Mouse (Mus musculus) stomach, embryonic 14.5 days (tissue): Measurements from ENCODE around the gene Tmem174. TPM values are rescaled to one million over a fixed set of nuclear protein-coding genes. Genes with fewer than 3 reads are reported as not detected.
A peak's percentile ranks its signal among the peaks of the same experiment; 100 is the strongest.

Experiments used
- ATAC-seq: fragments of 200-750 bp; cut with Nextera tagmentation; 2 replicates; pipeline ENCODE4 v1.8.0; 2017; ENCODE audit warnings: low read depth, moderate TSS enrichment; ENCODE audit not compliant: insufficient number of reproducible peaks, insufficient read depth, low FRiP score
- H3K27ac ChIP-seq: fragments of 300-500 bp; sonication (generic); 2 replicates; pipeline ENCODE4 v1.5.1; 2014; ENCODE audit warnings: mild to moderate bottlenecking, low read length, moderate library complexity, mixed read lengths
- H3K27me3 ChIP-seq: fragments of 300-500 bp; sonication (generic); 2 replicates; pipeline ENCODE4 v1.6.1; 2014; ENCODE audit warnings: low read length, control low read depth, mixed read lengths; ENCODE audit not compliant: control insufficient read depth, insufficient read depth
- H3K36me3 ChIP-seq: fragments of 300-500 bp; sonication (generic); 2 replicates; pipeline ENCODE4 v1.6.1; 2014; ENCODE audit warnings: mild to moderate bottlenecking, control low read depth, low read length, moderate library complexity, mixed read lengths; ENCODE audit not compliant: control insufficient read depth, insufficient read depth
- H3K4me1 ChIP-seq: fragments of 300-500 bp; sonication (generic); 2 replicates; pipeline ENCODE4 v1.6.1; 2014; ENCODE audit warnings: low read length, control low read depth, mixed read lengths; ENCODE audit not compliant: control insufficient read depth, insufficient read depth
- H3K4me2 ChIP-seq: fragments of 300-500 bp; sonication (generic); replicated peaks from 2 replicates; pipeline ENCODE4 v1.6.1; 2014; ENCODE audit warnings: low read depth, low read length, control low read depth
- H3K4me3 ChIP-seq: fragments of 300-500 bp; sonication (generic); 2 replicates; pipeline ENCODE4 v1.5.1; 2014; ENCODE audit warnings: low read depth, low read length, control low read depth
- H3K9ac ChIP-seq: fragments of 300-500 bp; sonication (generic); replicated peaks from 2 replicates; pipeline ENCODE4 v1.6.1; 2014; ENCODE audit warnings: low read depth, mild to moderate bottlenecking, control low read depth, low read length, moderate library complexity, mixed read lengths
- H3K9me3 ChIP-seq: fragments of 300-500 bp; sonication (generic); 2 replicates; pipeline ENCODE4 v1.6.1; 2016; ENCODE audit warnings: low read depth, low read length, control low read depth; ENCODE audit not compliant: control insufficient read depth
- WGBS: fragments of 180-500 bp; shearing (Covaris S2); extraction: QIAGEN DNeasy Blood & Tissue Kit; methylation state at CpG from one replicate; pipeline ENCODE4 v1.1.7; 2014; 5-methylcytosine and 5-hydroxymethylcytosine counted together
- polyA plus RNA-seq: library from polyadenylated mRNA; unstranded; fragments of >200 nt; fragmentation: Nextera tagmentation; extraction: Ambion mirVana; gene quantifications from 2 replicates; pipeline ENCODE4 v1.2.1, GENCODE M21; 2014

The Tmem174 gene
- polyA plus RNA-seq, 1 experiment from 2014 or later = not detected

DNA sequence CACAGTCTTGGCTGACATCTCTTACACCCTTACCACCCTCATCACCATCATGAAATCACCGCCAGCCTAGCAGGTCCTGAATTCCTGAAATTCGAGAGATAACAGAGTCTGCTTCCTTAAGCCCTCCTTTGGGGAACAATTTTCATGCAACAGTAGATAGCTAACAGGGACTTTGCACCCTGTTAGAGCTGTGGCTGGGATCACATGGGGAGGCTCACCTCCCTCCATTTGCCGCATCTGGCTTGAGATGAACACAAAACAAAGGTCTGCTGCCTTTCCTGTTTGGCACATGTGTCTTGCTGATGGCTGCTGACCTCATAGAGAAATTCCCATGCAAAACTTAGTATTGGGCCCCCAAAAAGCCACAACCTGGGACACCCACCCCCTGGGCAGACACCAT lies 30.1 kb upstream of the Tmem174 start:
- ATAC-seq = no peak
- H3K4me2 ChIP-seq = no peak overlapping the region
- 66% methylated on average over 3 of the region's 3 CpGs for WGBS
- H3K27me3 ChIP-seq = no peaks in the 10 kb centered on the region
- H3K4me1 ChIP-seq = no peaks in the 10 kb centered on the region
- H3K27ac ChIP-seq = no peak overlapping the region
- no peaks in the 10 kb centered on the region for H3K9me3 ChIP-seq
- no peak overlapping the region for H3K9ac ChIP-seq
- no peak overlapping the region for H3K4me3 ChIP-seq
- no peaks in the 10 kb centered on the region for H3K36me3 ChIP-seq

DNA sequence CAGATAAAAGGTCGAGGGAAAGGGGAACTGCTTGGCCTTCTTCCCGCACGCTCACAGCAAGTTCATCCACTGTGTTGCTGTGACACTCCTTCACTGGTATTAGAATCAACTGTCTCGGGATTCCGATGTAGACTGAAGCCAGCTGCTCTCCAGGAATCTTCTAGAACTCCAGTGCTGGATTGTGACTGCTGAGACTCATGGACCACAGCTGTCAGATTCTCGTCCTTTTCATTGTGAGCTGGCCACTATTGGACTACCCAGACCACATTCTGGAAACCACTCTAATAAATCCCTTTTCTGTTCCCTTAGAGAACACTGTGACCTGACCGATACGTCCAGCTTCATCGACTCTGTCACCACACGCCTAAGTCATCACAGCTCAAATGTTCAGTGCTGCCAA lies 28.0 kb upstream of the Tmem174 start:
- H3K4me3 ChIP-seq = no peak overlapping the region
- no peak for ATAC-seq
- WGBS = 75% methylated on average over 10 of the region's 10 CpGs
- H3K36me3 ChIP-seq = no peaks in the 10 kb centered on the region
- no peaks in the 10 kb centered on the region for H3K27me3 ChIP-seq
- H3K4me2 ChIP-seq = no peak overlapping the region
- no peak overlapping the region for H3K27ac ChIP-seq
- no peak overlapping the region for H3K9ac ChIP-seq
- H3K9me3 ChIP-seq = no peaks in the 10 kb centered on the region
- no peaks in the 10 kb centered on the region for H3K4me1 ChIP-seq

DNA sequence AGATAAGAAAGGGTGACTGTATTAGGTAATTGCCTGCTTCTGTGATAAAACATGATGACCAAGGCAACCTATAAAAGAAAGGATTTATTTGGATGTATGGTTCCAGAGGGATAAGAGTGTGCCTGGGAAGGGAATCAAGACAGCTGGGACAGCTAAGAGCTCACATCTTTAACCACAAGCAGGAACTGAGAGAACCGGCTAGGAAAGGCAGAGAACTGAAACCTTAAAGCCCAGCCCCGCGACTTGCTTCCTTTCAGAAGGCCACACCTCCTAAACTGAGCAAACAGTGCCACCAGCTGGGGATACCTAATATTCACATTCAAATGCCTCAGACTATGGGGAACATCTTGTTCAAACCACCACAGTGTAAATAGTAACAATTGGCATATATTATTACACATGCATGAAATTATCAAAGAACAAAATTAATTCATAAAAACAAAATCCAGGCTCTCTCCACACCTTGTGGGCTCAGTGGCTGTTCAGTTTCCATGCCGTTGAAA lies 25.0 kb upstream of the Tmem174 start:
- ATAC-seq = no peak
- WGBS = 85% methylated on average over 4 of the region's 4 CpGs

DNA sequence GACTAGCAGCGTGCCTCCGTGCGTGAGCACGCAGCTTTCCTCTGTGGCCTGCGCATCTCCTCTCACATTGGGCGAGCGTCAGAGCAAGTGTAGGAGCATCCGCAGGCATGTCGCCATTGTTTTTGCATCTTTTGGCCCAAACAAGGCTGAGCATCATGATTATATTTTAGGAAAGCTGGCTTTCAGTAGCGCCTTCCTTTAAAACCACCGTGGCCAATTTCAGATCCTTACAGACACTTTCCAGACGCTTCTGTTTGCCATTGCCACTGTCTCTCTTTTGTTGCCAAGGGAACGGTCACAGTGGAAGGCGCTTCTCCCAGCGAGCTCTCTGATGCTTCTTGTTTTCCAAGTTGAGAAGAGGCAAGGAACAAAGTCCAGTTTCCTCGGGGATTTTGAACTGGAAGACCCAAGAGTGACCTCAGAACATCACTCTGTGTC lies 18.8 kb upstream of the Tmem174 start:
- no peaks in the 10 kb centered on the region for H3K27me3 ChIP-seq
- no peak overlapping the region for H3K9ac ChIP-seq
- 86% methylated on average over 16 of the region's 16 CpGs for WGBS
- ATAC-seq = no peak
- H3K36me3 ChIP-seq = no peaks in the 10 kb centered on the region
- peaks cover 25% of the 10 kb centered on the region for H3K4me1 ChIP-seq
- H3K9me3 ChIP-seq = no peaks in the 10 kb centered on the region
- H3K4me2 ChIP-seq = no peak overlapping the region
- H3K27ac ChIP-seq = no peak overlapping the region
- H3K4me3 ChIP-seq = no peak overlapping the region

More for the DNA sequence above, 25.0 kb upstream of the Tmem174 start:
- H3K4me2 ChIP-seq = no peak overlapping the region
- no peak overlapping the region for H3K4me3 ChIP-seq
- H3K9ac ChIP-seq = no peak overlapping the region
- no peak overlapping the region for H3K27ac ChIP-seq
- no peaks in the 10 kb centered on the region for H3K4me1 ChIP-seq
- H3K27me3 ChIP-seq = no peaks in the 10 kb centered on the region
- H3K9me3 ChIP-seq = no peaks in the 10 kb centered on the region
- no peaks in the 10 kb centered on the region for H3K36me3 ChIP-seq

DNA sequence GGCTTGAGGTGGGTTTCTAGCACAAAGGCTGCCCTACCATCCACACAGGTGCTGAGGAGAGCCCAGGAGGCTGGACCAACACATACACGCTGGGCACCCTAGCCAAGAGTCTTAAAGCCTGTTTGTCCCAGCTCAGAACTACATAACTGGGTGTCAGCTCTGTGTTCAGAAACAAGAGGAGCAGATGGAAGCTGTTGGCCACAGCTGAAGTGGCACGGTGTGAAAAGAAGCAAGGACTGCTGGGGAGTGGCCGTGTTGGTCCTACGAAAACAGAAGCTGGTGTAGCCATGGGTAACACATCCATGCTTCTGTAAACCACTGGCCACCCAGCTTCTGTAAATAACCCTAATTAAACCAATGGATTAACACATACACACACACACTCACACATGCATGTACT lies 18.1 kb upstream of the Tmem174 start:
- Histone ChIP-seq H3K27ac (no peak overlapping the region), H3K4me3 (no peak overlapping the region), H3K27me3 (no peaks in the 10 kb centered on the region), H3K9me3 (no peaks in the 10 kb centered on the region), H3K36me3 (no peaks in the 10 kb centered on the region), H3K4me2 (no peak overlapping the region), H3K4me1 (peaks cover 25% of the 10 kb centered on the region), H3K9ac (no peak overlapping the region)
- ATAC-seq = no peak
- 88% methylated on average over 4 of the region's 4 CpGs for WGBS

DNA sequence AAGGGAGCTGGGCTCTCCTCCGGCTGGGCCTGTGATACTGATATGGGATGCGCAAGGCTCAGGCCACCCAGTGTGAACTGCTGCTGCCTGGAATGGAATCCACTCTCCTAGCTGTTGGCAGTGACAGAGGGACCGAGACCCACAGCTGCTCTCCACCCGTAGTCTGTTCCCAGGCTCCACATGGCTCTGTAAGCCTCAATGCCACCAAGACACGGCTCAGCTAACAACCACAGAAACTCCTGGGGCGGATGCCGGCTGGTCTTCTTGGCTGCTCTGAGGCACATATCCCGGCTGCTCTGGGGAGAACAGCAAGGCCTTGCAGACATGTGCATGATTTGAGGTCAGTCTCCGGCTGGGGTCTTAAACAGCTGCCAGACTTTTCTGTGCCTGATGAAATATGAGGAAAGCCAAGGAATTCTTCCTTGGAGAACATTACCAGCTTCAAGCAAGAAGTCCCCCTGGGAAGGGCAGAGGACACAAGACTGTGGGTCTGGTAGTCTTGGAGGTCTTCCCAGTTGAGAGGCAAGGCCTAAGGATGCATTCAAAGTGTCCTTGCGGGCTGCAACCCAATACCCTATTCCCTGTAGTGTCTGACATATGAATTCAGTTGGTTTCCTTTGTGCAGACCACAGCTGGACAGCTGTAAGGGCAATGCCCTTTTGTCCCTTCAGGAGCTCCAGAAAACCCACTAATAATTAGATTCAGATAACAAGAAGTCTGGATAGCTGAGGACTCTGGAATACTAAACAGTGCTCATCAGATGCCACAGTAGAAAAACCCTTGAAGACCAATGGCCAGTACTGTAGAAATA lies 17.1 kb upstream of the Tmem174 start:
- no peak for ATAC-seq
- peaks cover 25% of the 10 kb centered on the region for H3K4me1 ChIP-seq
- H3K27me3 ChIP-seq = no peaks in the 10 kb centered on the region
- no peak overlapping the region for H3K4me3 ChIP-seq
- H3K36me3 ChIP-seq = no peaks in the 10 kb centered on the region
- H3K9me3 ChIP-seq = no peaks in the 10 kb centered on the region
- H3K27ac ChIP-seq = peak overlapping the region; percentile 79; the same call in 1 of the 2 replicates
- no peak overlapping the region for H3K4me2 ChIP-seq
- WGBS = 63% methylated on average over 10 of the region's 10 CpGs
- no peak overlapping the region for H3K9ac ChIP-seq

DNA sequence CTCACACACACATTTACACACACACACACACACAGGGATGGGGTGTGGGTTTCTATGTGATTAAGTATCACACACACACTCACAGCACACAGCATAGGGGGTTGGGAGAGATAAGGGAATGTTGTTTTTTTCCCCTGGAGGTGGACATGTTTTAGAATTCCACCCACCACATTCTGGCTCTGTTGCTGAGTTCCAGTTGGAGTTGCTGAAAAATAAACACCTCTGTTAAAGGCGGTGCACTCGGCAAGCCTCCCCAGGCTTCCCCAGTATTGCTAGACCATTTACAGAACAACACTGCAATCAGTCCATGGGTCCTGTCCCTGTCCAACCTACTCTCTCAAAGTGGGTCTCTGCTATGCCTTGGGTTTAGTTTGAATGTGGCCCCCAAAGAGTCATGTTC lies 15.0 kb upstream of the Tmem174 start:
- WGBS = 46% methylated on average over 2 of the region's 2 CpGs
- H3K9ac ChIP-seq = no peak overlapping the region
- H3K4me3 ChIP-seq = no peak overlapping the region
- H3K27ac ChIP-seq = no peak overlapping the region
- no peak overlapping the region for H3K4me2 ChIP-seq
- no peak for ATAC-seq
- peaks cover 25% of the 10 kb centered on the region for H3K4me1 ChIP-seq
- H3K36me3 ChIP-seq = no peaks in the 10 kb centered on the region
- no peaks in the 10 kb centered on the region for H3K27me3 ChIP-seq
- no peaks in the 10 kb centered on the region for H3K9me3 ChIP-seq

DNA sequence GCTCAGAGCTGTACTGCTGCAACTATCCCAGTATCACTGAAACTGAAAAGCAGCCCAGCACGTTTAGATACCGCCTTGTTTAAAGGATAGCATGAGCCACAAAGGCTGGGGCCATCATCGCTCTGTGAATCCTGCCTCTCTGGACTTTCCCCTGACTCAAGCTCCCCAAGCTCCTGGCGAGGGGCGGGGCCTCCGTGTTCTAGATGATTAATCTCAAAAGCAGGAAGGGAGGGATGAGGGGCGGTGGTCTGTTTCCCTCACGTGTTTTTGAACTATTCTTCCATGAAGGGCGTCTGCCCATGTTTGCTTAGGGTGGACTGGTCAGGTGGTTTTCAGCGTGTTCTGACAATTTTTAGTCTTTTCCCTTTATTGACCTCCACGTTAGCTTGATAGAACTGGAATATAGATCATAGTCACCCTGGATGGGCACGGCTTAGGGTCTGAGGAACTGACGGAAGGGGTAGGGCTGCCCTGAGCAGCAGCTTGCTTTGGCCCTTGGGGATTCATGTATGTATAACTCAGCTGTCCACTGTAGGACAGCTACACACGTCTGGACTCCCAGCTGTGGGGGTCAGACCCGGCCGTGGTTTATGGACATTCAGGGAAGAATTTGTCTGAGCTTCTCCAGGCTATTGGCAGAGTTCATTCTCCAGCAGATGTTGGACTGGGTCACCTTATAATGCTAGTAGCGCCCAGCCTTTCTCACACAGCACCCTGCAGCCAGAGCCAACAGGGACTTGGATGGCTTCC lies 14.2 kb upstream of the Tmem174 start:
- H3K27ac ChIP-seq = no peak overlapping the region
- no peak overlapping the region for H3K4me2 ChIP-seq
- H3K27me3 ChIP-seq = no peaks in the 10 kb centered on the region
- ATAC-seq = peak; percentile 50; the same call in 1 of the 2 replicates
- H3K4me1 ChIP-seq = peaks cover 25% of the 10 kb centered on the region
- H3K9me3 ChIP-seq = no peaks in the 10 kb centered on the region
- H3K4me3 ChIP-seq = no peak overlapping the region
- 53% methylated on average over 17 of the region's 17 CpGs for WGBS
- H3K36me3 ChIP-seq = no peaks in the 10 kb centered on the region
- H3K9ac ChIP-seq = no peak overlapping the region
